Mouse (Mus musculus) ES-Bruce4 (cell line): ENCODE data around the gene Cel.

Experiments used
- CTCF ChIP-seq: IDR thresholded peaks from one replicate; pipeline ENCODE4 v1.8.1; 2011; ENCODE audit warnings: low read depth, low read length
- EP300 ChIP-seq: IDR thresholded peaks from 2 replicates; pipeline ENCODE4 v1.6.1; 2011; ENCODE audit warnings: low read depth, low read length; ENCODE audit not compliant: insufficient read depth

- no peak for TF ChIP-seq CTCF
- no peak for TF ChIP-seq EP300
These were observed 19.6 kb upstream of the Cel start for GRCm38 (mm10) chr2:28582647-28583353.
